Mouse (Mus musculus): ENCODE results near the gene Pcdh9. TPM values are rescaled to one million over a fixed set of nuclear protein-coding genes. Genes with fewer than 3 reads are reported as not detected.

The Pcdh9 gene
- polyA plus RNA-seq, 1 experiment from 2014 or later: 54.6 TPM

GRCm38 (mm10) chr14:93354150-93354549, 536.3 kb downstream of the Pcdh9 start:
- 94% methylated on average over 3 of the region's 3 CpGs for WGBS
- Histone ChIP-seq H3K27ac (no peak overlapping the region), H3K9ac (no peak overlapping the region), H3K4me1 (no peaks in the 10 kb centered on the region), H3K27me3 (no peaks in the 10 kb centered on the region), H3K36me3 (no peaks in the 10 kb centered on the region), H3K4me3 (no peak overlapping the region), H3K9me3 (no peaks in the 10 kb centered on the region), H3K4me2 (replicated peaks) (no peak overlapping the region)
- no peak for ATAC-seq (ENCODE audit: insufficient number of reproducible peaks, insufficient read depth, low FRiP score, low TSS enrichment)

DNA sequence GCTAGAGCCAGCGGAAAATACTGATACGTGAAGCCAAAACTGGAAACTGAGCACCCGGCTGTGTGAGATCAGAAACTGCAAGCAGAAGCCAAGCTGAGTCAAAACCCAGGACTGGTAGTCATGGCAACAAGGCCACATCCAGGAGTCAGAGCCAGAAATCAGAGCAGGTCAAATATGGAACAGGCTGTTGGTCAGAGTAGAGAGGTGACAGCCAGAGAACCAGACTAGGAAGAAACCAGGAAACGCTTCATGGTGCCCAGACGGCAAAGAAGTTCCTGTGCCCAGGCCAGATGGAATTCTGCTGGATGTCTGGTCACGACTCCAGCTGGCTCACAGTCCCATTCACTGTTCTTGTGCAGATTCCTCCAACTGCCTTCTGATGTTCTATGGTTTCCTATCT, 539.6 kb downstream of the Pcdh9 start:
- Histone ChIP-seq H3K9ac (no peak overlapping the region), H3K4me2 (replicated peaks) (no peak overlapping the region), H3K9me3 (no peaks in the 10 kb centered on the region), H3K4me1 (no peaks in the 10 kb centered on the region), H3K27me3 (no peaks in the 10 kb centered on the region), H3K27ac (no peak overlapping the region), H3K4me3 (no peak overlapping the region), H3K36me3 (no peaks in the 10 kb centered on the region)
- no peak for ATAC-seq (ENCODE audit: insufficient number of reproducible peaks, insufficient read depth, low FRiP score, low TSS enrichment)
- 47% methylated on average over 6 of the region's 6 CpGs for WGBS

DNA sequence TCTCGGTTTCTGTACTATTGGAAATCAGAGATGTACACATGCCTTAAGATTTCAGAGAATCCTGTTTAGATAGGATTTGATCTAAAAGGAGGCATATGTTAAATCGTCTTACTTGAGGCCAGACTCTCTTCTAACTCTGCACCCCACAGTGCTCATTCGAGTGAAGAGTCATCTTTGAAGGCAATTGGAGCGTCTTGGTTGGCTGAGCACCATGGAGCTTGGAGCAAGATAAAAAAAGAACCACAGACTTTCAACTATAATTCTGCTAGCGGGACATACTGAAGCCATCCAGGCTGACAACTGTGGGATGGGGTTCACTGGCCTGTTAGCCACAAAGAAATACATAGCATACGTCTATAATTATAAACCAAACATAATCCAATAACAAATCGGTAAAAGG, 541.3 kb downstream of the Pcdh9 start:
- H3K27ac ChIP-seq: no peak overlapping the region
- WGBS: 50% methylated on average over 7 of the region's 7 CpGs
- no peak overlapping the region for H3K4me3 ChIP-seq
- no peak for ATAC-seq (ENCODE audit: insufficient number of reproducible peaks, insufficient read depth, low FRiP score, low TSS enrichment)
- no peaks in the 10 kb centered on the region for H3K27me3 ChIP-seq
- H3K36me3 ChIP-seq: no peaks in the 10 kb centered on the region
- no peaks in the 10 kb centered on the region for H3K9me3 ChIP-seq
- no peak overlapping the region for H3K4me2 ChIP-seq (replicated peaks)
- no peaks in the 10 kb centered on the region for H3K4me1 ChIP-seq
- H3K9ac ChIP-seq: no peak overlapping the region

GRCm38 (mm10) chr14:93347031-93347430, 543.4 kb downstream of the Pcdh9 start:
- H3K4me2 ChIP-seq (replicated peaks): no peak overlapping the region
- 22% methylated on average over 2 of the region's 2 CpGs for WGBS
- no peaks in the 10 kb centered on the region for H3K9me3 ChIP-seq
- H3K36me3 ChIP-seq: no peaks in the 10 kb centered on the region
- no peak overlapping the region for H3K27ac ChIP-seq
- H3K9ac ChIP-seq: no peak overlapping the region
- H3K4me3 ChIP-seq: no peak overlapping the region
- H3K4me1 ChIP-seq: no peaks in the 10 kb centered on the region
- H3K27me3 ChIP-seq: no peaks in the 10 kb centered on the region
- ATAC-seq (ENCODE audit: insufficient number of reproducible peaks, insufficient read depth, low FRiP score, low TSS enrichment): no peak

- H3K4me2 ChIP-seq (replicated peaks): no peak overlapping the region
- no peaks in the 10 kb centered on the region for H3K27me3 ChIP-seq
- H3K27ac ChIP-seq: no peak overlapping the region
- H3K9ac ChIP-seq: no peak overlapping the region
- H3K4me3 ChIP-seq: no peak overlapping the region
- H3K36me3 ChIP-seq: no peaks in the 10 kb centered on the region
- WGBS: 74% methylated on average over 3 of the region's 3 CpGs
- ATAC-seq (ENCODE audit: insufficient number of reproducible peaks, insufficient read depth, low FRiP score, low TSS enrichment): no peak
- no peaks in the 10 kb centered on the region for H3K9me3 ChIP-seq
- H3K4me1 ChIP-seq: no peaks in the 10 kb centered on the region
These were observed 547.7 kb downstream of the Pcdh9 start for GRCm38 (mm10) chr14:93342781-93343180.

- Histone ChIP-seq H3K27ac (no peak overlapping the region), H3K9me3 (no peaks in the 10 kb centered on the region), H3K4me3 (no peak overlapping the region), H3K27me3 (no peaks in the 10 kb centered on the region), H3K4me2 (replicated peaks) (no peak overlapping the region), H3K36me3 (no peaks in the 10 kb centered on the region), H3K4me1 (no peaks in the 10 kb centered on the region), H3K9ac (no peak overlapping the region)
- no peak for ATAC-seq (ENCODE audit: insufficient number of reproducible peaks, insufficient read depth, low FRiP score, low TSS enrichment)
- 55% methylated on average over 5 of the region's 5 CpGs for WGBS
These were observed 549.1 kb downstream of the Pcdh9 start for GRCm38 (mm10) chr14:93341390-93341789.

- Histone ChIP-seq H3K27ac (no peak overlapping the region), H3K4me1 (no peaks in the 10 kb centered on the region), H3K9me3 (no peaks in the 10 kb centered on the region), H3K27me3 (no peaks in the 10 kb centered on the region), H3K4me3 (no peak overlapping the region), H3K36me3 (no peaks in the 10 kb centered on the region), H3K4me2 (replicated peaks) (no peak overlapping the region), H3K9ac (no peak overlapping the region)
- ATAC-seq (ENCODE audit: insufficient number of reproducible peaks, insufficient read depth, low FRiP score, low TSS enrichment): no peak
These were observed 561.2 kb downstream of the Pcdh9 start for GRCm38 (mm10) chr14:93329247-93329646.

GRCm38 (mm10) chr14:93317393-93317792, 573.1 kb downstream of the Pcdh9 start:
- Histone ChIP-seq H3K4me2 (replicated peaks) (no peak overlapping the region), H3K36me3 (no peaks in the 10 kb centered on the region), H3K27me3 (no peaks in the 10 kb centered on the region), H3K9me3 (no peaks in the 10 kb centered on the region), H3K4me3 (no peak overlapping the region), H3K9ac (no peak overlapping the region), H3K4me1 (no peaks in the 10 kb centered on the region), H3K27ac (no peak overlapping the region)
- no peak for ATAC-seq (ENCODE audit: insufficient number of reproducible peaks, insufficient read depth, low FRiP score, low TSS enrichment)

- Histone ChIP-seq H3K4me3 (no peak overlapping the region), H3K4me1 (no peaks in the 10 kb centered on the region), H3K4me2 (replicated peaks) (no peak overlapping the region), H3K27ac (no peak overlapping the region), H3K9ac (no peak overlapping the region), H3K9me3 (no peaks in the 10 kb centered on the region), H3K36me3 (no peaks in the 10 kb centered on the region), H3K27me3 (no peaks in the 10 kb centered on the region)
- ATAC-seq (ENCODE audit: insufficient number of reproducible peaks, insufficient read depth, low FRiP score, low TSS enrichment): no peak
- WGBS: 48% methylated on average over 2 of the region's 2 CpGs
These were observed 602.1 kb downstream of the Pcdh9 start for GRCm38 (mm10) chr14:93288361-93288760.

- no peak overlapping the region for H3K27ac ChIP-seq
- no peak overlapping the region for H3K4me3 ChIP-seq
- H3K36me3 ChIP-seq: no peaks in the 10 kb centered on the region
- H3K9ac ChIP-seq: no peak overlapping the region
- ATAC-seq (ENCODE audit: insufficient number of reproducible peaks, insufficient read depth, low FRiP score, low TSS enrichment): no peak
- H3K4me1 ChIP-seq: no peaks in the 10 kb centered on the region
- H3K9me3 ChIP-seq: no peaks in the 10 kb centered on the region
- 37% methylated on average over 1 of the region's 1 CpGs for WGBS
- H3K27me3 ChIP-seq: no peaks in the 10 kb centered on the region
- no peak overlapping the region for H3K4me2 ChIP-seq (replicated peaks)
These were observed 602.8 kb downstream of the Pcdh9 start for GRCm38 (mm10) chr14:93287642-93288041.

DNA sequence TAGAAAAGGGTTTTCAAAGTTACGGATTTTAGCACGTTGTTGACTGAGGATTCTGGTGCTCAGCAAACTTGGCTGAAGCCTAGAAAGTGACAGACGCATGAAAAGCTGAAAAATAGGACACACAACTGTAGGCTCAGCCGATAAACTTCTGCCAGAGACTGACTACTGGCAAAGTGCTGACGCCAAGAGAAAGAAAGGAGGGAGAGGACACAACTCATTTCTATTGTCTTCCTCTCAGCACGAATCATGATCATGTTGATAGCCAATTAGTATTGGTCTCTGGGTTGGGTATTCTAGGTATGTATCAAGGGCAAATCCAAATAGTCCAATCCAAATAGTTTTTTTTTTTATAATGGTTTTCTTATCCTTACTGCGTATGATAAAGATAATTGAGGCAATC, 605.3 kb downstream of the Pcdh9 start:
- H3K9me3 ChIP-seq: no peaks in the 10 kb centered on the region
- no peaks in the 10 kb centered on the region for H3K4me1 ChIP-seq
- H3K4me2 ChIP-seq (replicated peaks): no peak overlapping the region
- H3K27me3 ChIP-seq: no peaks in the 10 kb centered on the region
- H3K4me3 ChIP-seq: no peak overlapping the region
- no peak overlapping the region for H3K9ac ChIP-seq
- no peak for ATAC-seq (ENCODE audit: insufficient number of reproducible peaks, insufficient read depth, low FRiP score, low TSS enrichment)
- no peaks in the 10 kb centered on the region for H3K36me3 ChIP-seq
- no peak overlapping the region for H3K27ac ChIP-seq
- WGBS: 87% methylated on average over 7 of the region's 7 CpGs

DNA sequence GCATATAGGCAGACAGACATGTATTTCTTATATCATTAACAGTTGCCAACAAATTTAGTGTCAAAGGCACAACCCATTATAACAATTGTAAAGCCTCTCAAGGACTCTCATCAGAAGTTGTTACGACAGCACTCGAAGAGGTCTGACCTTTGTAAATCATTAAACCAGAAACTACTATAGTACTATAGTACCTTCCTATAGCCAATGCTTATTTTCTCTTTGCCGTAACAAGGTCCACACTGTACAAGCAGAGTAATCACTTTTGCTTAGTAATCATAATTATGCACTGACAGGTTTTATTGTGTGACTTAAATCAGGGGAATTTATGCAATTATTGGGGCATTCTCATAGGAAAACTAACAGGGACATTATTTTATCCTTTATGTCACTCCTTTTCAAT, 606.5 kb downstream of the Pcdh9 start:
- no peak for ATAC-seq (ENCODE audit: insufficient number of reproducible peaks, insufficient read depth, low FRiP score, low TSS enrichment)
- WGBS: 88% methylated on average over 3 of the region's 3 CpGs

GRCm38 (mm10) chr14:93275661-93276060, 614.8 kb downstream of the Pcdh9 start:
- Histone ChIP-seq H3K9ac (no peak overlapping the region), H3K4me1 (no peaks in the 10 kb centered on the region), H3K9me3 (no peaks in the 10 kb centered on the region), H3K27ac (no peak overlapping the region), H3K4me3 (no peak overlapping the region), H3K4me2 (replicated peaks) (no peak overlapping the region), H3K36me3 (no peaks in the 10 kb centered on the region), H3K27me3 (no peaks in the 10 kb centered on the region)
- ATAC-seq (ENCODE audit: insufficient number of reproducible peaks, insufficient read depth, low FRiP score, low TSS enrichment): no peak

More for the DNA sequence above, 606.5 kb downstream of the Pcdh9 start:
- no peaks in the 10 kb centered on the region for H3K36me3 ChIP-seq
- H3K4me1 ChIP-seq: no peaks in the 10 kb centered on the region
- no peak overlapping the region for H3K9ac ChIP-seq
- no peak overlapping the region for H3K4me2 ChIP-seq (replicated peaks)
- H3K4me3 ChIP-seq: no peak overlapping the region
- H3K27me3 ChIP-seq: no peaks in the 10 kb centered on the region
- H3K9me3 ChIP-seq: no peaks in the 10 kb centered on the region
- H3K27ac ChIP-seq: no peak overlapping the region

Data from embryonic facial prominence, embryonic 12.5 days (tissue).